Mouse (Mus musculus) frontal cortex, postnatal 10 days (tissue): Measurements from ENCODE around the gene Card19.

Experiments used
- DNase-seq, 2 experiments: peaks; one replicate each; pipeline ENCODE4 v3.0.0; 2022; ENCODE audit warnings: low spot score in 2 of 2, mixed read lengths in 1 of 2

Card19 gene

DNA sequence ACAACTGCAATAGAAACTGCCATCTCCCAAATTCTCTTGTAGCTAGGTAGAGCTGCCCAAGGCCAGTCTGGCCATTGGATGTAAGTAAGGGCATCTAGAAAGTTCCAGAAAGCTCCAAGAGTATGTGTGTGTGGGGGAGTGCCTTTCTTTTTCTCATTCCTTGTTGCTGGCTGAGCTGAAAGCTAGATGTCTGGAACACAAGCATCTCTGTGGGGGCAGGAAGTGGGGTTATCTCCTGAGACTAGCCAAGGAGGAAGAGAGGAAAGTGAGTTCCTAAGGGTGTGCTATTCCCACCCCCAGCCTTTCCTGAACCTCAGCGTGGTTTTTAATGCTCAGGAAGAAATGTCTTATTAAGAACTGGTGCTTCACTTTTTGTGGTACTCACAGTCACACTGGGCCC lies 44.1 kb downstream of the Card19 start:
- DNase-seq: no peak

DNA sequence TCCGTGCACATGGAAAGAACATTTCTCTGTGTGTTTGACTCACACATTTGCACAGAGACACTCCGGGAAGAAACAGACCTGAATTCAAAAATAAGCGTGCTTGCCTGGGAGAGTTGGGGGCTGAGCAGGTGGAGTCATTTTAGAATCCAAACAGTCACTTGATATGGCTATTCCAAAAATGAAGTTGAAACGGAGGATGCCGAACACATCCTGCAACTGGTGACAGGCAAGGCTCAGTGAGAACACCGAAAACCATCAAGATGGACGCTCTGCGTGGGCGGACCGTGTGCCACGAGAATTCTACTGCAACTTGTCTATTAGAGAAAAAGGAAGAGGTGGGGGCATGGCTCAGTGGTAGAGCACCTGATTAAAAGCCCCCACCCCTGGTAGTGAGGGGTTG lies 45.2 kb downstream of the Card19 start:
- DNase-seq: no peak

DNA sequence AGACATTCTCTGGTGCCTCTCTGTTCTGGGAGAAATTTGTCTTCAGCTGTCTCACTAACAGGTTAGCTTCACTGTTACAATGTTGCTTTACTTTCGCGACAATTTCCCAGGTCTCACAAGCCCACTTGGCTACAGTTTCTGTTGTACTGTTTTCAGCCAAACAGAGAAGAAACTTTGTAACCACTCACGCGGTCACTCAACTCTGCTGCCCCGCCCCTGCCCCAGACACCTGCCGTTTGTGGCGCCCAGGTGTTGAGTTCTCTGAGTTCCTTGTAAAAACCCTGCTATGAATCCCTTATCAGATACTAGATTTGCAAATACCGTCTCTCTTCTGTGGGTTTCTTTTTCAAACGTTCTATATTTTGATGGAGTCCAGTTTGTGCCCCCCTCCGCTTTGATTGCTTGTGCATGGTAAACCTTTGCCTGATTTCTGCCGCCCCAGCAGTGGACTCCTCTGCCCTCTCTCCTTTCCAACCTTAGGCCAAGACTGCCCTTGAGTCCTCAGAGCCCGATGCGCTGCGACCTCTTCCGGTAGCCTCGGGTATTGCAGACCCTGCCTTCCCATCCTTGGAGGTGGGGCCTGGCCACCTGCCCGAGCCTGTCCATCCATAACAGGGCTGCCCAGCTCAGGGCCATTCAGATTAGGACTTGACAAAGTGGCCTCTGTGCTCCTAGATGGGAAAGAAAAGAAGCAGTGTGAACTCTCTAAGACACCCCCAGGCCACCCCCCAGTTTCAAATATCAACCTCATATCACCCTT lies 46.2 kb downstream of the Card19 start:
- peak in 1 of 2 experiments; percentile 82 for DNase-seq

DNA sequence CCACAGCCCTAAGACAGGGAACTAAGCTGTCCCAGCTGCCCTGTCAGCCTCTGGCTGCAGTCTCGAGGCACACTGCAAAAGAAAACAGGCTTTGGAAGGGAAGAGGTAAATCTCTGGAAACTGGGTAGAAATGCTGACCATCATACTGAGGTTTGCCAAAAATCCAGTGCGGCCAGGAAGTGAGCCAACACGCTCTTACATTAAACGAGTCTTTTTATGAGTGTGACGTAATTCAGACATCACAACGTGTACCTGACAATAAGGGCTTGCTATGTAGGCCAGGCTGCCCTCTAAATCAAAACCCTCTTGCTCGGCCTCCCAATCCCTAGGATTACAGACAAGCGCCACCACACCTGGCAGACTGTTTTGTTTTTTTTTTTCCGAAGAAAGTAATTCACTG lies 48.8 kb downstream of the Card19 start:
- no peak for DNase-seq

DNA sequence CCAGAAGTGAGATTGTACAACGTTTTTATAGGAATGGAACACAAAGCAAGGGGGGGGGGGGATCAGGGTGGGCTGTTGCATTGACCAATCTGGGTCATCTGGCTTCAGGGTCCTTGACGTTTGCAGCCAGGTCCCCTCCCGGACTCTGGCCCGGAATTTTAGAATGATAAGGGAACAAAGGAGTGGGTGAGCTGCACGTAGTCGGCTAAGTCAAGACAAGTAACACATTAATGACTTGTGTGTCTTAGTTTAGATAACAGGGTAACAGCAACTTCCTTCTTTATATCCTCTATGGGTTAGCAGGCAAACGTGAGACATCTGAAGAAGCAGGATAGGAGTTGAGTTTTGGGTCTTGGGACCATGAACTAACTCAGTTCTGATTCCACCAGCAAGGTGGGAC lies 52.2 kb downstream of the Card19 start:
- no peak for DNase-seq

DNA sequence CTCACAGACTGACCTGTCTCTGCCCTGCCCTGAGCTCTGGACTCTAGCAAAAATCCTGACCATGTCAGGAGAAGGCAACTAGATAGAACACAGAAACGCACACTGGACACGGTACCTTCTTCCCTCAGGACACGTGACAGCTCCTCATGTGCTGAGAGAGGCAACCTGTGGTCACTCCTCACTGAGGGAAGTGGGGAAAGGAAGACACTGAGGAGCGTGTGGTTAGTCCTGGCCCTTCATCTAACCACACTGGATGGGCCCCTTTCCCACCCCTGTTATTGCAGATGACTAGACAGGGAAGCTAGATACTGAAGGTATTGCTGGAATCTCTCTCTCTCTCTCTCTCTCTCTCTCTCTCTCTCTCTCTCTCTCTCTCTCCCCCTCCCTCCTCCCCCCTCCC lies 53.1 kb downstream of the Card19 start:
- no peak for DNase-seq

DNA sequence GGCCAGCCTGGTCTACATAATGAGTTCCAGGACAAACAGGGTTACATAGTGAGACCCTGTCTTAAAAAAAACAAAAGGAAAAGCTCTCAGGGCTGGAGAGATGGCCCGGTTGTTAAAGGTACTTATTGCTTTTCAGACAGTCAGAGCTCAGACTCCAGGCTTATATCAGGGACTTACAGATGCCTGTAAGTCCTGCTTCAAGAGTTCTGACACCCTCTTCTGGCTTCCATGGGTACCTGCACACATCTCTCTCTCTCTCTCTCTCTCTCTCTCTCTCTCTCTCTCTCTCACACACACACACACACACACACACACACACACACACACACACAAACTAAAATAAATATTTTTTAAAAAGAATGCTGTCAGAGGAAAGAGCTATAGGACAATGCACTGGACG lies 54.6 kb downstream of the Card19 start:
- no peak for DNase-seq

DNA sequence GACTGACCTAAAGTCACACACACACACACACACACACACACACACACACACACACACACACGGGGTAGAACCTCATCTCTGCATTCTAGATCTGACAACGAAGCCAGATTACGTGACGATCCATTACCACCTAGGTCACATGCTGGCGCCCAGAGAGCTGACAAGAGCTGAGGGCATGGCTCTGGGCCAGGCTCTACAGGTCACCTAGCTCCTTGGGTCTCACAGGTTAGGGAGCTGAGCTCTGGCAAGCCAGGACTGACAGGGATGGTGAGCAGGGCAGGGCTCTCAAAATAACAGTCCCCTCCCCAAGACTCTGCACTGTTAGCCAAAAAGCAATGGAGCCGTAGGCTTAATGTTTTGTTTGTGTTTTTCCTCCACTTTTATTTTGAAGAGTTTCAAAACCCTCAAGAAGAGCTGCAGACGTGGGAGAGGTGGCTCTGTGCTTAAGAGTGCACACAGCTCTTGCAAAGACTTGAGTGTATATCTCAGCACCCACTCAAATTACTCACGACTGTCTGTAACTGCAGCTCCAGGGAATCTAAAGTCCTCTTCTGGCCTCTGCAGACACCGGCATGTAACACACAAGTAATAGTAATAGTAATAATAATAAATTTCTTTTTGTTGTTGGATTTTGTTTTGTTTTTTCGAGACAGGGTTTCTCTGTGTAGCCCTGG lies 57.7 kb downstream of the Card19 start:
- DNase-seq: no peak

DNA sequence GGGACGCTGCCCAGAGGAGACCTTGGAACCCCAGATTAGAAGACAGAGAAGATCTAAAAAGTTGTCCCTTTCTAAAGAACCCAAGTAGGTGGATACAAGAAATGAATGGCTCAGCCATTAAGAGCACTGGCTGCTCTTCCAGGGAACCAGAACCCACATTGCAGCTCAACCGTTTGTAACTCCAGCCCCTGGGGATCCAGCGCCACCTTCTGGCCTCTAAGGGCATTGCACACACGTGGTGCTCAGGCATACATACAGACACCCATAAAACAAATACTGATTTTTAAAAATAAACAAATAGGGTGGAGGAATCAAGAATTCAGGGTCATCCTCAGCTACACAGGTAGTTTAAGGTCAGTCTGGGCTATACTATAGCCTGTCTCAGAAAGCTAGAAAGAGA lies 59.2 kb downstream of the Card19 start:
- DNase-seq: no peak

DNA sequence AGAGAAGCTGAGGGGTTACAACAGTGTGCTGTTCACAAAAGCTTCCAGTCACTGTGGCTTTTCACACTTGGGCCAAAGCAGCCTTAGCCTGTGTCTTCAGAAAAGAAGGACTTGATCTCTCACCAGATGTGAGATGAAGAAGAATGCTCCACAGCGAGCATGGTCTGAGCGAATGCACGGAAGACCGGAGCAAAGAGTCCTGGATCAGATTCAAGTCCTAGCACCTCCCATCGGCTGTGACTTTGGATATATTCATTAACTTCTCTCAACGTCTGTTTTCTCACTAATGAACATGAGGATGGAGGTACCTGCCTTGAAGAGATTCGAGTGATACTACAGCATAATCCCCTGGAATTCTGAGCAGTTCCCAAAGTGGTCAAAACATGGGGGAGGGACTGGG lies 61.2 kb downstream of the Card19 start:
- DNase-seq: no peak

DNA sequence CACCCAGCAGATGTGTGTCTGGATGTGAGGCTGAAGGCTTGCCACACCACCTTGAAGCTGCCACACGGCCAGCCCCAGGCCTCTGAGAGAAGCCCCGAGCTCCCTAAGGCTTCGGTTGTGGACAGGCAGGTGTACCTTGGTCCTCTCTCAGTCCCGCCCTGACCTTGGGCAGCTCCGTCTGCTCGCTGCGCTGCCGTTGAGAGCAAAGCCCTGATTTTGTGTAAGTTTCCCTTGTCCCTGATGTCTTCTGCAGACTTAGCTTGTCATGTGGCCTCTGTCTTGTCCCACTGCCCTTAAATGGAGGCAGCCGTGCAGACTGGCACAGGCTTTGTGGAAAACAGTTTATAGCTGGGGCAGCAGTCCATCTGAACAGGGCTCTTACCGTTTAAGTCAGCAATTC lies 61.8 kb downstream of the Card19 start:
- no peak for DNase-seq
